Mouse (Mus musculus): ENCODE results near the gene Phospho1.
"Not testable (repeated sequence)": the region's sequence is repeated elsewhere in the genome, so short reads cannot be mapped to it uniquely, and the experiment has no call there.

The Phospho1 gene

DNA sequence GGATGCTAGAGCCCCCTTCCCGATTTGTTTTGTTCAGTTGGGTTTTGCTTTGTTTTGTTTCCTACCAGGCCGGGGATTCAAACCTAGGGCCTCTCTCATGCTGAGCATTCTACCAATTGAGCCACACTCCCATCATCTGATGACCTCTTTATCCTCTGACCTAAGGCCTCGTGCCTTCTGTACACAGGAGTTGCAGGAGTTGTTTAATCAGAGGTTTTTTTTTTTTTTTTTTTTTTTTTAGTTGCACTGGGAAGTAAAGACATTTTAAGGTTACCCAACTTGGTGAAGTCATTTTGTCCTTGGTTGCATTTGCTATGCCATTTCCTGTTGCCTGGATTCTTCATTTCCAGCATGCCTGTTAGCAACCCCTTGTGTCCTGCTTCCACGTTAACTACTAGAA lies 45.1 kb downstream of the Phospho1 start:
- no peak for DNase-seq

DNA sequence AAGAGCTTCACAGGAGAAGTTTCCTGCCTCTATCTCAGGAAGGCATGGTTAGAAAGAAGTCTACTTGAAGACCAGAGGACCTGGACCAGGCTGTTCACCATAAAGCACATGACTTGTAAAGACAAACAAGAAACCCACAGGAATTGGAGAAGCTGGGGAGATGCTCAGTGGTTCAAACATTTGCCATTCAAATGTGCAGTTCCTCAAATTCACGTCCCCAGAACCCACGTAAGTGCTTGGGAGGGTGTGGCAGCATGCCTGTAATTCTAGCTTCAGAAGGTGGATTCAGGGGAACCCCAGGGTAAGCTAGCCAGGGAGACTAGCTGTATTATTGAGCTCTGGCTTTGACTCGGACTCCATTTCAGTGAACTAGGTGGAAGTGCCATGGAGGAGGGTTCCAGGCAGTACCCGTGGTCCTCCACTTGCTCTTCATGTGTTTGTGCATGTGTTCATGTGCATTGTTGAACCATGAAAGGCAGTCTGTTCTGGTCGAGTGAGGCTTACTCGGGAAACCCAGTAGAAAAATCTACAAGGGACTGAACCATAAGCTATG lies 45.7 kb downstream of the Phospho1 start:
- DNase-seq: no peak

DNA sequence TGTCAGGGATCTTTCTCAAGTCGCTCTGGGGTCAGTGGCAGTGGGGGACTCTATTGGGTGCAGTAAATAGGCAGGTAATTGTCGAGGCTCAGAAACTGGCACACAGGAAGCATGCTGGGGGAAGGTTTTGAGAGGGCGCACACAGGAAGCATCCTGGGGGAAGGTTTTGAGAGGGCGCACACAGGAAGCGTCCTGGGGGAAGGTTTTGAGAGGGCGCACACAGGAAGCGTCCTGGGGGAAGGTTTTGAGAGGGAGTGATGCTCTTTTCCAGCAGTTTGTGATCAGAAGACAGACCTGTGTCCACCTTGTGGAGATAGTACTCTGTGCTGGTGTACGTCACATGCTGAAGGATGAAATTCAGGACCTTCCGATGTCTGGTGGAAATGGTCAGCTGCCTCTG lies 51.5 kb downstream of the Phospho1 start:
- no peak for DNase-seq

DNA sequence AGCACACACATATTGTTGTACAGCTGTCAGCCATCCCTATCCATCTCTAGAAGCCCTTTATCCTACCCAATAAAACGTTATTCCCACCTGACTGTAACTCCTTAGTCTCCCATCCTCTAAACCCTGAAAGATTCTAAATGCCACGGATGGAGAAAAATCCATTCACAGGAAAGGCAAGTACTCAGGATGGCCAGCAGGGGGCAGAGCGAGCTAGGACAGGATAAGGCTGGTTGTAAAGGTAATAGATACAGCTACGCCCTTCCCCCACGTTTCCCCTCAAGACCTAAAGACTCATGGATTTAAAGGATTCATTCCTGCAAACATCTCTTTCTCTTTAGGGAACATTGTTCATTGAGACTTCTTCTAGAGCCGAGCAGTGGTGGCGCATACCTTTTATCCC lies 52.0 kb downstream of the Phospho1 start:
- DNase-seq: peak; percentile 65 to 69

DNA sequence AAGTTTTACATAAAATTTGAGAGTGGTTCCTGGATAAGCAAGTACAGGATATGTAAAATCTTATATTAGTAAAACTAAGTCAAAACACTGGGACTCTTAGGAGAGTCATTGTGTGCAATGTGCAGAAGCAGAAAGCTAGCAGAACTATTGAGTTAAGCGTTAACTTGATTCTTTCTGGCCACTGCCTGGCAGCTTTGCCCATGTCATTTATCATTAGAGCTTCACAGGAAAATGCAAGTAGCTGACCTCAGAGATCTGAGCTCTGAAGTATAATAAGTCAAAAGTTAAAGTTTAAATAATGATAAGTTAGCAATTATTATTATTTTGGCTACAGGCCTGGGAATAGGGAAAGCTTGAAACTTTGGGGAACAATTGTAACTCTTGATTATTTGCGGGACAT lies 55.6 kb downstream of the Phospho1 start:
- not testable (repeated sequence) for DNase-seq

Data from kidney, postnatal 25 days (tissue).